Mouse (Mus musculus): Measurements from ENCODE around the gene Tfg. TPM values are rescaled to one million over a fixed set of nuclear protein-coding genes. Genes with fewer than 3 reads are reported as not detected.
A peak's percentile ranks its signal among the peaks of the same experiment; 100 is the strongest.

Gene Tfg
- total RNA-seq (2021), result 10 to 100 TPM; 65.6 to 71.6 TPM
- long read RNA-seq, experiment 1, transcript Tfg-201 (8 exons, 1,945 nt), result major isoform, 76 of 115 reads
- long read RNA-seq, experiment 1, partial matches to known transcripts, result 4 of 115 reads
- long read RNA-seq, experiment 1, other reads (novel, unspliced or antisense), result 35 of 115 reads
- long read RNA-seq, experiment 2, transcript Tfg-201 (8 exons, 1,945 nt), result major isoform, 62 of 101 reads
- long read RNA-seq, experiment 2, partial matches to known transcripts, result 3 of 101 reads
- long read RNA-seq, experiment 2, other reads (novel, unspliced or antisense), result 36 of 101 reads

GRCm38 (mm10) chr16:56717224-56718200 is at the start of gene Tfg:
Gene Tfg (minus strand): TSS chr16:56717450.
- DNase-seq (ENCODE audit: low spot score in 2 of 2), result peak; percentile 99 to 100
- intact Hi-C loops (cut with DNase I), result no loop called here

GRCm38 (mm10) chr16:56729060-56729459 is 11.8 kb upstream of the Tfg start:
- intact Hi-C loops (cut with DNase I), result no loop called here
- no peak for DNase-seq (ENCODE audit: low spot score in 2 of 2)

GRCm38 (mm10) chr16:56724927-56725326 is 7.7 kb upstream of the Tfg start:
- intact Hi-C loops (cut with DNase I), result no loop called here
- no peak for DNase-seq (ENCODE audit: low spot score in 2 of 2)

GRCm38 (mm10) chr16:56722357-56722756 is 5.1 kb upstream of the Tfg start:
- intact Hi-C loops (cut with DNase I), result no loop called here
- no peak for DNase-seq (ENCODE audit: low spot score in 2 of 2)

- intact Hi-C loops (cut with DNase I), result no loop called here
- DNase-seq (ENCODE audit: low spot score in 2 of 2), result no peak
Measured at GRCm38 (mm10) chr16:56719031-56719430, 1.8 kb upstream of the Tfg start.

- DNase-seq (ENCODE audit: low spot score in 2 of 2), result peak in 1 of 2 experiments; percentile 6
Measured at GRCm38 (mm10) chr16:56716557-56717179, 582 bp downstream of the Tfg start.

GRCm38 (mm10) chr16:56715608-56716007 is 1.6 kb downstream of the Tfg start:
- intact Hi-C loops (cut with DNase I), result no loop called here
- DNase-seq (ENCODE audit: low spot score in 2 of 2), result no peak

More at GRCm38 (mm10) chr16:56716557-56717179, 582 bp downstream of the Tfg start:
- intact Hi-C loops (cut with DNase I), result no loop called here

GRCm38 (mm10) chr16:56710071-56710470 is 7.2 kb downstream of the Tfg start:
- intact Hi-C loops (cut with DNase I), result no loop called here
- no peak for DNase-seq (ENCODE audit: low spot score in 2 of 2)

- intact Hi-C loops (cut with DNase I), result no loop called here
- no peak for DNase-seq (ENCODE audit: low spot score in 2 of 2)
Measured at GRCm38 (mm10) chr16:56705731-56706130, 11.5 kb downstream of the Tfg start.

GRCm38 (mm10) chr16:56700898-56701297 is 16.4 kb downstream of the Tfg start:
- no peak for DNase-seq (ENCODE audit: low spot score in 2 of 2)
- intact Hi-C loops (cut with DNase I), result no loop called here

GRCm38 (mm10) chr16:56696448-56696847 is 20.8 kb downstream of the Tfg start:
- intact Hi-C loops (cut with DNase I), result loop anchor here (5.0 kb wide), 1 partner anchor 529 kb away; no protein-coding TSS in a partner anchor
- DNase-seq (ENCODE audit: low spot score in 2 of 2), result no peak

- intact Hi-C loops (cut with DNase I), result no loop called here
- DNase-seq (ENCODE audit: low spot score in 2 of 2), result no peak
Measured at GRCm38 (mm10) chr16:56690715-56691114, 26.5 kb downstream of the Tfg start.

GRCm38 (mm10) chr16:56686747-56687146 is 30.5 kb downstream of the Tfg start:
- no peak for DNase-seq (ENCODE audit: low spot score in 2 of 2)
- intact Hi-C loops (cut with DNase I), result no loop called here

GRCm38 (mm10) chr16:56681010-56681645 is 36.1 kb downstream of the Tfg start:
- no peak for DNase-seq (ENCODE audit: low spot score in 2 of 2)
- intact Hi-C loops (cut with DNase I), result no loop called here

- intact Hi-C loops (cut with DNase I), result loop anchor here (10.0 kb wide), 1 partner anchor 152 kb away; no protein-coding TSS in a partner anchor
- DNase-seq (ENCODE audit: low spot score in 2 of 2), result peak; percentile 34 to 67
Measured at GRCm38 (mm10) chr16:56677146-56677545, 40.1 kb downstream of the Tfg start.

- intact Hi-C loops (cut with DNase I), result loop anchor here (10.0 kb wide), 1 partner anchor 149 kb away; no protein-coding TSS in a partner anchor
- DNase-seq (ENCODE audit: low spot score in 2 of 2), result no peak
Measured at GRCm38 (mm10) chr16:56673420-56673819, 43.8 kb downstream of the Tfg start.

GRCm38 (mm10) chr16:56670941-56671340 is 46.3 kb downstream of the Tfg start:
- intact Hi-C loops (cut with DNase I), result loop anchor here (2.0 to 10.0 kb wide), 2 partner anchors 146 to 360 kb away; no protein-coding TSS in a partner anchor
- no peak for DNase-seq (ENCODE audit: low spot score in 2 of 2)

GRCm38 (mm10) chr16:56669520-56669919 is 47.7 kb downstream of the Tfg start:
- intact Hi-C loops (cut with DNase I), result no loop called here
- DNase-seq (ENCODE audit: low spot score in 2 of 2), result no peak

- intact Hi-C loops (cut with DNase I), result no loop called here
- DNase-seq (ENCODE audit: low spot score in 2 of 2), result no peak
Measured at GRCm38 (mm10) chr16:56658866-56659265, 58.4 kb downstream of the Tfg start.
